22 mouse cellular contexts compared by ENCODE assay signal in the genomic region with DNA sequence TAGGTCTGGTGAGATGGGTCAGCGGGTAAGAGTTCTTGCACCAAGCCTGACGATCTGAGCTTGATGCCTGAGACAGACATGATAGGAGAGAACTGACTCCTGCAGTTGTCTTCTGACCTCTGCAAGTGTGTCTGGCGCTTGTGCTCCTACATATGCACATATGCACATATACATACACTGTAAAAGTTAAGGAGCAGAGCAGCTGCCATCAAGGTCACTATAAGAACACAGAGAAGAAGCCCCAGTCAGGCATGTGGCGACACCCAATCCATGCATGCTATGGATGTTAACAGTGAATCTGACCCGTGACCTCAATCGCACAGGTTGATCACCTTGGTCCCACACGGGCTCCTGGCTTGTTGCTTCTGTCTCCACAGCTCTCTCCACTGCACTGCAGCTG.
"Had no signal": no experiment of that assay in that cellular context is flagged by ENCODE, and none has a peak within 500 bp of the region (broad histone marks: within the 10 kb centered on the region; RNA-seq: fewer than 3 reads in every experiment).

No protein-coding gene starts in this region.

- H3K36me3 ChIP-seq: intestine, embryonic 15.5 days; liver, embryonic 12.5 days had no signal

- DNase-seq: gastrocnemius, postnatal 14 days; heart, adult 18-20 months; heart, postnatal 10 days; heart, postnatal 4 days; kidney, adult 18-20 months; kidney, adult 9 months; kidney, postnatal 14 days; kidney, postnatal 36 days; layer of hippocampus, adult 9-11 months; layer of hippocampus, postnatal 36 days; left cerebral cortex, postnatal 4 days had no signal

- H3K27ac ChIP-seq: hindbrain, embryonic 12.5 days; hindbrain, embryonic 14.5 days; intestine, embryonic 15.5 days; kidney, embryonic 15.5 days; kidney, postnatal 0 days; limb, embryonic 13.5 days; limb, embryonic 15.5 days; liver, embryonic 12.5 days had no signal

- H3K4me3 ChIP-seq: heart, embryonic 10.5 days; heart, embryonic 12.5 days; hindbrain, embryonic 10.5 days; hindbrain, embryonic 12.5 days; intestine, embryonic 15.5 days; kidney, embryonic 15.5 days; limb, embryonic 13.5 days; limb, embryonic 15.5 days; liver, embryonic 12.5 days had no signal

- H3K27me3 ChIP-seq: heart, embryonic 12.5 days; hindbrain, embryonic 12.5 days; intestine, embryonic 15.5 days; kidney, embryonic 15.5 days; limb, embryonic 13.5 days; limb, embryonic 15.5 days; liver, embryonic 12.5 days had no signal
